8 mouse cellular contexts compared by ENCODE assay signal in genomic region chr6:121473093-121473821, GRCm38 (mm10). TPM values are rescaled to one million over a fixed set of nuclear protein-coding genes. Genes with fewer than 3 reads are reported as not detected.
DNase-seq lines count a peak whose midpoint lies in the region; ATAC-seq lines count a peak whose summit lies in the region.

Iqsec3 (minus strand) TSS chr6:121473678.

- peaks cover 40% of the 10 kb centered on the region for H3K4me1 ChIP-seq in hindbrain, embryonic 14.5 days (replicated peaks; ENCODE audit: control insufficient read depth, insufficient read depth, low read length)

- DNase-seq in MN1 (ENCODE audit: low spot score), result peak; percentile 75
- DNase-seq in cerebellum, adult 9-11 months, result peak; percentile 50
- peak; percentile 84 to 86 for DNase-seq in frontal cortex, postnatal 36 days (ENCODE audit: low spot score in 2 of 2)
- DNase-seq in hindbrain, embryonic 14.5 days (ENCODE audit: low spot score), result peak; percentile 84
- peak; percentile 71 for DNase-seq in left cerebral cortex, adult 11 months (ENCODE audit: low spot score)
- peak; percentile 70 for DNase-seq in lung, postnatal 25 days (ENCODE audit: low spot score)
- peak; percentile 63 for DNase-seq in retina, postnatal 7 days (ENCODE audit: low read depth, low spot score)
- DNase-seq in urinary bladder, adult 2 months (ENCODE audit: low spot score), result peak; percentile 91

- peaks cover 4% of the 10 kb centered on the region for H3K27me3 ChIP-seq in hindbrain, embryonic 14.5 days (ENCODE audit: control insufficient read depth, insufficient read depth, low read length)

- peak within 1 kb of the TSS; percentile 94 for H3K27ac ChIP-seq in hindbrain, embryonic 14.5 days

- peak within 1 kb of the TSS; percentile 89 for H3K9ac ChIP-seq in hindbrain, embryonic 14.5 days

- 0% methylated on average over 56 of the region's 65 CpGs for WGBS in hindbrain, embryonic 14.5 days

- H3K4me3 ChIP-seq in hindbrain, embryonic 14.5 days (replicated peaks; ENCODE audit: low read length), result peak within 1 kb of the TSS; percentile 71

- H3K36me3 ChIP-seq in hindbrain, embryonic 14.5 days (replicated peaks; ENCODE audit: control insufficient read depth, insufficient read depth), result no peaks in the 10 kb centered on the region

- ATAC-seq in hindbrain, embryonic 14.5 days (ENCODE audit: low FRiP score), result peak; percentile 97

- H3K4me2 ChIP-seq in hindbrain, embryonic 14.5 days (replicated peaks), result peak within 1 kb of the TSS; percentile 65

- H3K9me3 ChIP-seq in hindbrain, embryonic 14.5 days (ENCODE audit: control insufficient read depth, low read length), result no peaks in the 10 kb centered on the region

RNA-seq across cellular contexts. Expression of gene Iqsec3, which starts in this region (rescaled TPM):
- polyA plus RNA-seq in hindbrain, embryonic 14.5 days (2014; fragmentation: Nextera tagmentation; extraction: Ambion mirVana), result 17.3 and 19.7 TPM in 2 replicates
- polyA plus RNA-seq in urinary bladder, adult 2 months (2012; rRNA removed), result 0.06 and 0.09 TPM in 2 replicates

Comparison
In these comparisons a context has a peak if more than half of its experiments do, and no peak if none do; other contexts are left out.
1. Peak in every context shown above with its lines: DNase-seq, ATAC-seq, H3K4me3 ChIP-seq and H3K27ac ChIP-seq.
2. RNA of gene Iqsec3 (polyA plus RNA-seq): 17.3 to 19.7 TPM in hindbrain, embryonic 14.5 days; 0.06 to 0.09 TPM in urinary bladder, adult 2 months; every median in the first group is over 10 times any median in the second.
3. Peak in DNase-seq in urinary bladder, adult 2 months; RNA of the gene not detected or under 1 TPM.